Mouse (Mus musculus): ENCODE results near the gene Prl2c1. TPM values are rescaled to one million over a fixed set of nuclear protein-coding genes. Genes with fewer than 3 reads are reported as not detected.
"Not testable (repeated sequence)": the region's sequence is repeated elsewhere in the genome, so short reads cannot be mapped to it uniquely, and the experiment has no call there.

Prl2c1 gene
- polyA plus RNA-seq (2014; fragmentation: Nextera tagmentation; extraction: Ambion mirVana) = not detected in 2 replicates

GRCm38 (mm10) chr13:27849042-27849441 is at the start of gene Prl2c1:
Gene Prl2c1, plus strand, starts transcription at chr13:27849342.
- DNase-seq (ENCODE audit: low spot score) (no peak), ATAC-seq (replicated peaks; ENCODE audit: insufficient number of reproducible peaks, low FRiP score, low TSS enrichment, low read depth) (no peak)
- H3K9me3 ChIP-seq (replicated peaks; ENCODE audit: control insufficient read depth, low read length) = no peaks in the 10 kb centered on the region
- no peak within 1 kb of the TSS for H3K4me2 ChIP-seq (ENCODE audit: low read depth, low read length)
- WGBS = 88% methylated on average over 3 of the region's 3 CpGs
- no peak within 1 kb of the TSS for H3K9ac ChIP-seq (replicated peaks; ENCODE audit: low read length)
- no peaks in the 10 kb centered on the region for H3K27me3 ChIP-seq (ENCODE audit: control insufficient read depth, insufficient read depth, low read length)
- H3K4me3 ChIP-seq (ENCODE audit: low read depth, low read length) = no peak within 1 kb of the TSS
- H3K36me3 ChIP-seq (replicated peaks; ENCODE audit: control insufficient read depth, insufficient read depth, low read depth, low read length) = no peaks in the 10 kb centered on the region
- H3K4me1 ChIP-seq (ENCODE audit: control insufficient read depth, insufficient read depth, low read length) = no peaks in the 10 kb centered on the region
- no peak within 1 kb of the TSS for H3K27ac ChIP-seq (replicated peaks; ENCODE audit: low read depth, low read length)

DNA sequence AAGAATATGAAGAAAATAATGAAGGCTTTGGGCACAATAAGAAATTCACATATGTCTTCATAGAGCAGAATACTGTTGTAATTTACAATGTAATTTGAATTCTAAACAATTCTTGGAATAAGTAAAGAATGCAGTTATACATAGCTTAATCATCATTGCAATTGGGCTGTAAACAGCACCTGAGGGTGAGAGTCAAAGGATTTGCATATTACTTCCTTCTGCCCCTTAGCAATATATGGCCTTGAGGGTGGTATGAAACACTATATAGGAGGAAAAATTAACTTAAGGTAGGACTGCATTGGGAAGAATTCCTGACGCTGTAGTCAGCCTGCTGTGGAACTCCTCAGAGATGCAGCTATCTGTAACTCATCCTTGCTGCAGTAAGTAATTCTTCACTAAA is 47.8 kb upstream of the Prl2c1 start, which contains the start of gene Prl2a1:
Gene Prl2a1, plus strand, starts transcription at position 301 of the 400 bp plus-strand sequence.
- Histone ChIP-seq H3K9me3 (replicated peaks; ENCODE audit: control insufficient read depth, low read length) (no peaks in the 10 kb centered on the region), H3K27ac (replicated peaks; ENCODE audit: low read depth, low read length) (no peak within 1 kb of the TSS), H3K27me3 (ENCODE audit: control insufficient read depth, insufficient read depth, low read length) (no peaks in the 10 kb centered on the region), H3K4me1 (ENCODE audit: control insufficient read depth, insufficient read depth, low read length) (no peaks in the 10 kb centered on the region), H3K4me2 (ENCODE audit: low read depth, low read length) (no peak within 1 kb of the TSS), H3K9ac (replicated peaks; ENCODE audit: low read length) (no peak within 1 kb of the TSS), H3K36me3 (replicated peaks; ENCODE audit: control insufficient read depth, insufficient read depth, low read depth, low read length) (no peaks in the 10 kb centered on the region), H3K4me3 (ENCODE audit: low read depth, low read length) (no peak within 1 kb of the TSS)
- WGBS = 72% methylated on average over 1 of the region's 1 CpGs
- DNase-seq (ENCODE audit: low spot score) (no peak), ATAC-seq (replicated peaks; ENCODE audit: insufficient number of reproducible peaks, low FRiP score, low TSS enrichment, low read depth) (no peak)

DNA sequence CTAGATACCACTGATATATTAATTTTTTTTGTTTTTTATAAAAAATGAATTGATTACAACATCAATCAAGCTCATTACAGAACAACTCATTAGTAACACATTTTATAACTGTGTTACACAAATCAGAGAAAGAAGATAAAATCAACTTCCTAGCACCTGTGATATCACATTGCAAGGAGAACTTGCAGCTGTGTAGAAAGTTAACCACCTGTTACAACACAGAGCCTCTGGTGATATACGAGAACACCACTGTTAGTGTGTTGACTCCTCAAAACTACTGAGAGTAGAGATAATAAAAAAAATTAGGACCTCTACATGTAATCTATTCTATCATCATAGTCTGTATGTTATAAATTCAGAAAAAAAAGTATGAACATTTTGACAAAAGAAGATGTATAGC is 46.4 kb upstream of the Prl2c1 start:
- H3K4me2 ChIP-seq (ENCODE audit: low read depth, low read length) = no peak overlapping the region
- no peaks in the 10 kb centered on the region for H3K36me3 ChIP-seq (replicated peaks; ENCODE audit: control insufficient read depth, insufficient read depth, low read depth, low read length)
- no peaks in the 10 kb centered on the region for H3K9me3 ChIP-seq (replicated peaks; ENCODE audit: control insufficient read depth, low read length)
- H3K4me1 ChIP-seq (ENCODE audit: control insufficient read depth, insufficient read depth, low read length) = no peaks in the 10 kb centered on the region
- no peak overlapping the region for H3K27ac ChIP-seq (replicated peaks; ENCODE audit: low read depth, low read length)
- no peaks in the 10 kb centered on the region for H3K27me3 ChIP-seq (ENCODE audit: control insufficient read depth, insufficient read depth, low read length)
- ATAC-seq (replicated peaks; ENCODE audit: insufficient number of reproducible peaks, low FRiP score, low TSS enrichment, low read depth) (no peak), DNase-seq (ENCODE audit: low spot score) (no peak)
- no peak overlapping the region for H3K4me3 ChIP-seq (ENCODE audit: low read depth, low read length)
- H3K9ac ChIP-seq (replicated peaks; ENCODE audit: low read length) = no peak overlapping the region
- 83% methylated on average over 1 of the region's 1 CpGs for WGBS

GRCm38 (mm10) chr13:27904236-27904635 is 55.1 kb downstream of the Prl2c1 start:
- H3K4me1 ChIP-seq (ENCODE audit: control insufficient read depth, insufficient read depth, low read length); H3K9me3 ChIP-seq (replicated peaks; ENCODE audit: control insufficient read depth, low read length); DNase-seq (ENCODE audit: low spot score); H3K27me3 ChIP-seq (ENCODE audit: control insufficient read depth, insufficient read depth, low read length); H3K27ac ChIP-seq (replicated peaks; ENCODE audit: low read depth, low read length); ATAC-seq (replicated peaks; ENCODE audit: insufficient number of reproducible peaks, low FRiP score, low TSS enrichment, low read depth); H3K9ac ChIP-seq (replicated peaks; ENCODE audit: low read length); H3K4me2 ChIP-seq (ENCODE audit: low read depth, low read length); H3K36me3 ChIP-seq (replicated peaks; ENCODE audit: control insufficient read depth, insufficient read depth, low read depth, low read length); H3K4me3 ChIP-seq (ENCODE audit: low read depth, low read length): not testable (repeated sequence)
- 91% methylated on average over 2 of the region's 2 CpGs for WGBS

Other genes starting within 250 kb of the Prl2c1 start
- not detected in 2 replicates for gene Prl7b1, start 238.8 kb upstream of the Prl2c1 start, polyA plus RNA-seq (2014; fragmentation: Nextera tagmentation; extraction: Ambion mirVana)
- gene Prl7a1, start 206.8 kb upstream of the Prl2c1 start, polyA plus RNA-seq (2014; fragmentation: Nextera tagmentation; extraction: Ambion mirVana) = not detected in 2 replicates
- gene Prl7a2, start 181.3 kb upstream of the Prl2c1 start, polyA plus RNA-seq (2014; fragmentation: Nextera tagmentation; extraction: Ambion mirVana) = not detected in 2 replicates
- not detected in 2 replicates for gene Prl7d1, start 132.6 kb upstream of the Prl2c1 start, polyA plus RNA-seq (2014; fragmentation: Nextera tagmentation; extraction: Ambion mirVana)
- gene Prl7c1, start 68.5 kb upstream of the Prl2c1 start, polyA plus RNA-seq (2014; fragmentation: Nextera tagmentation; extraction: Ambion mirVana) = not detected in 2 replicates
- gene Prl2a1, start 47.7 kb upstream of the Prl2c1 start, polyA plus RNA-seq (2014; fragmentation: Nextera tagmentation; extraction: Ambion mirVana) = not detected in 2 replicates
- not detected in 2 replicates for gene Prl4a1, start 166.9 kb downstream of the Prl2c1 start, polyA plus RNA-seq (2014; fragmentation: Nextera tagmentation; extraction: Ambion mirVana)

Data from embryonic facial prominence, embryonic 11.5 days (tissue).